Mouse (Mus musculus) thymus, adult 18-20 months (tissue): ENCODE measurements around the gene Kndc1.

ENCODE experiments used
- DNase-seq, 2 experiments: peaks; one replicate each; pipeline ENCODE4 v3.0.0; 2022; ENCODE audit warnings: mixed read lengths in 2 of 2

Kndc1 gene

GRCm38 (mm10) chr7:139894655-139895557 is at the start of gene Kndc1:
Gene Kndc1 (plus strand): TSS chr7:139894696.
- no peak for DNase-seq

GRCm38 (mm10) chr7:139845101-139845500 is 49.4 kb upstream of the Kndc1 start:
- no peak for DNase-seq

GRCm38 (mm10) chr7:139850152-139850551 is 44.3 kb upstream of the Kndc1 start:
- no peak for DNase-seq

GRCm38 (mm10) chr7:139850677-139851076 is 43.8 kb upstream of the Kndc1 start:
- DNase-seq = no peak

GRCm38 (mm10) chr7:139851098-139851497 is 43.4 kb upstream of the Kndc1 start:
- no peak for DNase-seq

GRCm38 (mm10) chr7:139855261-139855660 is 39.2 kb upstream of the Kndc1 start:
- no peak for DNase-seq

GRCm38 (mm10) chr7:139861411-139861810 is 33.1 kb upstream of the Kndc1 start:
- DNase-seq = no peak

GRCm38 (mm10) chr7:139863076-139863475 is 31.4 kb upstream of the Kndc1 start:
- DNase-seq = no peak

GRCm38 (mm10) chr7:139864253-139864652 is 30.2 kb upstream of the Kndc1 start:
- no peak for DNase-seq

- DNase-seq = no peak
These were observed 29.6 kb upstream of the Kndc1 start for GRCm38 (mm10) chr7:139864871-139865270.

GRCm38 (mm10) chr7:139871014-139871413 is 23.5 kb upstream of the Kndc1 start:
- no peak for DNase-seq

- DNase-seq = no peak
These were observed 17.2 kb upstream of the Kndc1 start for GRCm38 (mm10) chr7:139877167-139877792.

GRCm38 (mm10) chr7:139878122-139878521 is 16.4 kb upstream of the Kndc1 start:
- no peak for DNase-seq

- DNase-seq = no peak
These were observed 15.9 kb upstream of the Kndc1 start for GRCm38 (mm10) chr7:139878621-139879020.

- no peak for DNase-seq
These were observed 11.0 kb upstream of the Kndc1 start for GRCm38 (mm10) chr7:139883545-139883944.

GRCm38 (mm10) chr7:139891779-139892178 is 2.7 kb upstream of the Kndc1 start:
- DNase-seq = no peak

- no peak for DNase-seq
These were observed 1.8 kb downstream of the Kndc1 start for GRCm38 (mm10) chr7:139896271-139896670.

- no peak for DNase-seq
These were observed 2.3 kb downstream of the Kndc1 start for GRCm38 (mm10) chr7:139896796-139897195.

GRCm38 (mm10) chr7:139898606-139899005 is 4.1 kb downstream of the Kndc1 start:
- DNase-seq = no peak

- no peak for DNase-seq
These were observed 5.0 kb downstream of the Kndc1 start for GRCm38 (mm10) chr7:139899505-139899904.

- DNase-seq = no peak
These were observed 6.0 kb downstream of the Kndc1 start for GRCm38 (mm10) chr7:139900456-139900855.

- DNase-seq = no peak
These were observed 6.4 kb downstream of the Kndc1 start for GRCm38 (mm10) chr7:139900896-139901295.

GRCm38 (mm10) chr7:139901981-139902380 is 7.5 kb downstream of the Kndc1 start:
- DNase-seq = no peak

- DNase-seq = no peak
These were observed 10.8 kb downstream of the Kndc1 start for GRCm38 (mm10) chr7:139905261-139905660.
